Mouse (Mus musculus) gonadal fat pad, adult 2 months (tissue): Measurements from ENCODE around the gene Flot1. TPM values are rescaled to one million over a fixed set of nuclear protein-coding genes. Genes with fewer than 3 reads are reported as not detected.

Experiments
- DNase-seq: peaks from one replicate; pipeline ENCODE4 v3.0.0-alpha.2; 2012; ENCODE audit warnings: low read depth
- polyA plus RNA-seq: library from polyadenylated mRNA; depleted of rRNA; stranded (reverse); fragments of >200 nt; gene quantifications from 2 replicates; pipeline ENCODE4 v1.2.3, GENCODE M21; 2012; rRNA removed

The Flot1 gene
- polyA plus RNA-seq = 68.4 and 96.1 TPM in 2 replicates

DNA sequence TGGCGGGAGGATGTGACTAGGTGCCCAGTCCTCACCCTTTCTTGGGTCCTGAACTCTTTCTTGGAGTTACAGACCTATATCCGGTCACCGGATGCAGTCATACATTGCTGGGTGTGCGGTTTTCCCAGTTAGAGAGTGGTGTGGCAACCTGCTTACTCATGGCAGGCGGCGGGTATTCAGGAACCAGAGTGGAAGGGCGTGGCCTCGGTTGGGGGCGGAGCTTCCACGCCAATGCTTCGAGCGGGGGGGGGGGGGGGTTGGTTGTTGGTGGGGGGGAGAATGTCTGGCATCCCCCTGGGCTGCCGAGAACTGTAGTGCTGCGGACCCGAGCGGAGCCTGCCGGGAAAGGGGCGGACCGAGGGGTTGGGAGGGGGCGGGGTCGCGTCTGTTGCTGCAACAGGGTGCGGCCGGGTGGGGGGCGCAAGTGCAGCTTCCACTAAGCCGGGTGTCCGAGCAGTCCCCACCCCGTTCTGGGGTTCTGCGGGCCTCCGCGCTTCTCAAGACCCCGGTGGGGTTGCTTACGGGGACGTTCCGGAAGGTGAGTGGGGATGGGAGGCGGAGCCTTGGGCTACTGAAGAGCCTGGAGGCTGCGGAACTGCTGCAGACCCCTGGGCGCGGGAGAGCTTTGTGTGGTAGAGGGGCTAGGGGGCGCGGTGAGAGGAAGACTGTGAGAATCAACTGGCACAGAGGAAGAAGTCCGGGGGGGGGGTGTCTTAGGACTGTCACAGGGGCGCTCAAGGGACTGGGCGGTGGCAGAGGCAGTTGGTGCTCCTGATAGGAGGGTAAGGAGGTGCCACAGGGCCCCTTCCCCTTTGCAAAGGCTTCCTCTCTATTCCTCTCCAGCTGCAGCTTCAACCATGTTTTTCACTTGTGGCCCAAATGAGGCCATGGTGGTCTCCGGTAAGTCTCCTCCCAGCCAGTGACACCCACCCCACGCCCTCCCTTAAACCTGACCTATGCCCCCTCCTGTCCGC is at the start of gene Flot1:
Gene Flot1, plus strand, starts transcription at position 267 of the 974 bp plus-strand sequence.
- DNase-seq = no peak

DNA sequence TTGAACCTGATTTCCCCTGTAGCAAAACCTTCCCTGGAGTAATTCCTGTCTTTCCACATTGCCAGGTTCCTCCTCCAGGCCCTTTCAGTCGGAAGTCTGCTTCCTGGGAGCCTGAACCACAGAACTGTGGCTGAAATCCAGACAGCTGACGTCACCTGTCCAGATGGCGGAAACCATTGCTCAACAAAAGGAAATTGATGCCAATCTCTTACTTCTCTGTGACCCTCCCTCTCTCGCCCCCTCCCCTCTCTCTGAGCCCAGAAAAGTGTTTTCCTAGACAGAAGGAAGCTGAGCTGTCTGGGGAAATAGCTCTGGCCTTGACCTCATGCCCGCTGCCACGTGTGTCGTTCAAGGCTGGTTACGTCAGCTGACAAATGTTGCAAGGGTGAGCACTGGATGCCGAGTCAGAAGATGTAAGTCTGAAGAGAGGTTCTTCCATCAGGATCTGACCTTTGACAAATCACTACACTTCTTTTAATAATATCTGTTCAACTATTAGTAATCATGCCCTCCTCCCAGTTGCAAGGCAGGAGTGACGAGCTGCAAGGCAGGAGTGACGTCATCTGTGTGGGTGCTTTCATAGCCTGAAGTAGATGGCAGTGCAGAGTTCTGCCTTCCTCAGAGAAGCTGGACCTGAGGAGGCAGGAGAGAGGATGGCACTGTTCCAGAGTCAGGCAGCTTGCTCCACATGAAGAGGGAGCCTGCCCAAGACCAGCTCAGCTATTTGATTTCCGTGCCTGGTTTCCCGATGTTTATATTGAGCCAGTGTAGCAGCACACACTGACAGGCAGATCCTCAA is 46.0 kb upstream of the Flot1 start:
- DNase-seq = no peak

DNA sequence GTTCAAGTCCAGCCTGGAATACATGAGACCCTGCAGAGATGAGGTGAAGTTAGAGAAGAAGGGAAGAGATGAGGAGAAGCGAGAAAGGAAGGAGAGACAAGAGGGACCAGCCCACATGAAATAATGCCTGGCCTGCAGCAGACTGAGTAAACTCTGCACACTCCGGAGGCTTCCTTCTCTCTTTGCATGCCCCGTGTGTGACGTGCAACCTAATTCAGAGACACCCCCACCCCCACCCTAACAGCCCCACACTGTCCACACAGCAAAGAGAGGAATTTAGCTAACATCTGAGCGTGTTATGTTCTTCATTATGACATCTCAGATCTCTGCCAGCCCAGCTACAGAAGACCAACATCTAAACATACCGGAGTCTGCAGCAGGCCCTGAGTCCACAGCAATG is 44.1 kb upstream of the Flot1 start:
- DNase-seq = no peak

GRCm38 (mm10) chr17:35779466-35780205 is 43.4 kb upstream of the Flot1 start:
- DNase-seq = no peak

DNA sequence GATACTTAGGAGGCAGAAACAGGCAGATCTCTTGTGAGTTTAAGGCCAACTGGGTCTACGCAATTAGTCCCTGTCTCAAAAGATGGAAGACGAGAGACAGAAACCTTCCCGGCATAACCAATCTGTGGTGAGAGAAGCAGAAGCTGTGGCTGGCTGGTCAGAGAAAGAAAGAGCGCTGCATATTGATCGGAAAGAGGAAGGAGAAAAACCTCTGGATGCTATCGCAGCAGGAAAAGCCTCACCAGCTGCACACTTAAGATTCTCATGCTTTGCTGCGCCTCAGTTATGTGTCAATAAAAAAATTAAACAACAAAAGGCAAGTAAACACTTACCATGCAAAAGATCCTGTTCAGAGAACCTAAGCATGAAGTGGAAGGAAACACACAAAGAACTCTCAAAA is 42.7 kb upstream of the Flot1 start:
- no peak for DNase-seq

DNA sequence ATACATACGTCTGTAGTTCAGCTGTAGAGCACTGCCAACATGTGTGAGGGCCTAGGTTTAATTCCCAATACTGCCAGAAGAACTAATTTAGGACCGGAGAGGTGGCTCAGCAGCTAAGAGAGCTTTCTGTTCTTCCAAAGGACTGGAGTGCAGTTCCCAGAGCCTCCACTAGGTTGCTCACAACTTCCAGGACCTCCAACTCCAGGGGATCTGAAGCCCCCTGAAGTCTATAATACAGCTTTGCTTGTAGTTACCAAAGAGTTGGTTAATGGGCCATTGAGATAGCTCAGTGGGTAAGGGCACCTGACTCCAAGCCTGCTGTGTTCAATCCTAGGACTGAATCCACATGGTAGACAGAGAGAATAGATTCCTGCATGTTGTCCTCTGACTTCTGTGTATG is 40.6 kb upstream of the Flot1 start:
- no peak for DNase-seq

DNA sequence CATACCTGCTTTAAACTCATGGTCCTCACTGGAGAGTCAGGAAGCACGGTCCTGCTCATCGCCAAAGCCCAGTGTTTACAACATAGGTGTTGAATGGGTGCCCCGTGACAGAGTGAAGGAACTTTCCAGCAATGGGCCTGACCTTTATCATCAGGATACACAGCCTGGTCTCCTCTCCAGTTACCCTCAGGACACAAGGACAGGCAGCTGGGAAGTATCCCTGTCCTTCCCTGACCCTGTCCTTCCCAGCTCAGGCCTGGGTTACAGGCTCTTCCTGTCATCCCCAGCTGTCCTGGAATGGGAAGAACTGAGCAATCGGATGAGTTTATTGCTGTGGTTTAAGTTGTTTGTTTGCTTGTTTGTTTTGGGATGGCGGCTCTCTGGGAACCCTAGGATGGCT is 40.1 kb upstream of the Flot1 start:
- DNase-seq = no peak

DNA sequence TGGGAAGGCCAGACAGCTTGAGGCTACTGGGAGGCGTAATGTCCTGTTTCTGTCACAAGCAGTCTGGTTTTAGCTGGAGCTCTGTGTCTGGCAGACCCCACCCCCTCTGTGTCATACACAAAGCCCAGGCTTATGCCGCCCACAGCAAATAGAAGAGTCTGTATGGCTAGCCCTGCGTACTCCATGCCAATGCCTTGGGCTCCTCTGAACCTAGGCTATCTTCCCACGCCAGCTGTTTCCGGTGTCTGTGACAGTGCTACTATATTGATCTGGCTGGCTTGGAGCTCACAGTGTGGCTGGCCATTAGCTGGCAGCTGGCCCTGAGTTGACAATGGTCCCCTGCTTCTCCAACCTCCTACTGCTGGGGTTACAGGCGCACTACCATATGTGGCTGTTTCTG is 39.1 kb upstream of the Flot1 start:
- peak; percentile 60 for DNase-seq

DNA sequence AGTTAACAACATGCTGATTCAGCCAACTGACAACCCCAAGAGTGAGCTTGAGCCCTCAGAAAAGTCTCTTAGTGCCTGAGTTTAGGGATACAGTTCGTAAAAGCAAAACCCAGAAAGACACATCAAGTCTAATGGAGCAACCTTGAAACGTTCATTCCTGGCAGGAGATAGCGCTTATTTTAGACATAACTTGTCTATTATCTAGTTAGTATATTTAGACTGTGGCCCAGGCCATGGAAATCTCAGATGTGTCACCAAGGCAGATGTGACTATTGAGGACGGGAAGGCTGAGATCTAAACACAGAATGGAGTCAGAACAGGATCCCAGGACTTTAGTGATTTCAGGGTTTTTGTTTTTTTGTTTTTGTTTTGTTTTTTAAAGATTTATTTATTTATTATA is 37.9 kb upstream of the Flot1 start:
- no peak for DNase-seq

DNA sequence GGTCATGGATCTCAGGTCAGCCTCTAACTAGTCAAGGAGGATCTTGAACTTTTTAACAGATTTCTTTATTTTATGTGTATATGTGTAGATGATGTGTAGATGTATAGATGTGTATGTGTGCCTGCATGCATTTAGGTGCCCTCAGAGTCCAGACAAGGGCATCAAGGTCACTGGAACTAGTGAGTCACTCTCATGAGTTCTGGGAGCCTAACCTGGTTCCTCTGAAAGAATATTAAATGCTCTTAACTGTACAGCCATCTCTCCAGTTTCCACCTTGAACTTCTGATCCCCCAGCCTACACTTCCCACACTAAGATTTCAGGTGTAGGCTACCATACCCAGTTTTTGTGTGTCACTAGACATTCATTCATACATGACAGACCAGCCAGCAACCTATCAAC is 35.5 kb upstream of the Flot1 start:
- DNase-seq = no peak

- no peak for DNase-seq
These were observed 35.0 kb upstream of the Flot1 start for GRCm38 (mm10) chr17:35788025-35788424.

DNA sequence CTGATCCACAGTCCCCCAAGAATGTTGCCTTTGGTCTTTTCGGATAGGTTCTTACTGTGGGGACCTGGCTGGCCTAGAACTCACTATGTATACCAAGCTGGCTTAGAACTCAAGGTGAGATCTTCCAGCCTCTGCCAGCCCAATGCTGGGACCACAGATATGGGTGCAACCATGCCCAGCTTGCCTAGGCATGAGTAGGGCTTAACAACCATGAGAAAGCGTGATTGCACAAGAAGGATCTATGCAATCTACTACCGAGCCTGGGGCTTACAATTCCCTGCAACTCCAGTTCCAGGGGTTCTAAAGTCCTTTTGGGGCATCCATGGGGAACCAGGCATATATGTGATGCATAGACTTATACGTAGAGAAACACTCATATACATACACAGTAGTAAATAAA is 32.1 kb upstream of the Flot1 start:
- no peak for DNase-seq

DNA sequence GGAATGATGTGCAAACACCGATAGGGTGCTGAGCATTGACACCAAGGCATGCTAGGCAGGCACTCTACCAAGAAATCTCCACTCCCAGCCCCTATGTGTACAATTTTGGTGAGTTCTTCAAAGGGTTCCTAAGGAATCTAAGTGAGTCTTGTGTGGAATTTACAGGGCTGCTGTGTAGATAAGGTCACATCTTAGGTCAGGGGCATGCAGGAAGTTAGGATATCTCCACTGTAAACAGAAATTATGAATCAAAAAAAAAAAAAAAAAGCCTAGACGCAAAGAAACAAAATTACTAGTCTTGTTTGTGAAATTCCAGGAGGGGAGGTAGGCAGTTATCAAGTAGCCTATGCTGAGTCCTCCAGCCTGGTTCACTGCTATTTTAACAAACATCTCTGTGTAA is 30.2 kb upstream of the Flot1 start:
- DNase-seq = no peak

DNA sequence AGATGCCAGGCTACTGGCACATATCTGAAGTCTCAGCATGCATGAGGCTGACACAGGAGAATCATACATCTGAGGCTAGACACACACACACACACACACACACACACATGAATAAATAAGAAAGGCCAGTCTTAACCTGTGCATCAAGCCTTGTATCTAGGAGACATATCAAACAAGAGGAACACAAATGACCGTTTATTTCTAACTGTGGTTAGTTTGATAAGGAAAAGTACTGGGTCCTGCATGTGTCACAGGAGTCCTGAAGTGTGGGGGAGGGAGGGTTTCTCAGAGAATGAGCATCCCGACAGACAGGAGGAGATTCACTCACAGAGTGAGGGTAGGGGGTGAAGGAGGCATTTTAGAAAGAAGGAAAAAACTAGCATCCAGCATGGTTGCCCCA is 27.9 kb upstream of the Flot1 start:
- no peak for DNase-seq

DNA sequence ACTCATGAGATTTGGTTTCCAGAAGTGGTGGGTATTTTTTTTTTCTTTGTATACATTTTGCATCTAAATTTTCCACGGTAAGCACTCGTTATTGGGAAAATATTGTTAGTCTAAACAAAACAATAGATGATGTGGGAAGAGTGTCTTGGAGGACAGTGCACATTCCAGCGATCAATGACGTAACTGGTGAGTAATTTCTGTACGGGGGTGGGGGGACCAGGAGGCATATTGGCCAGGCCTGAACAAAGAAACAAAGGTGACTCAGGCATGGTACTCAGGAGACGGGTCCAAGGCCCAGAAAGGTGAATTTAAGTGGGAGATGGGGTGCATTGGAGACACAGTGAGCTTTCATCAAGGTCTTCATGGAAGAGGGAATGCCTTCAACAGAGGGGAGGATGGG is 27.4 kb upstream of the Flot1 start:
- no peak for DNase-seq

GRCm38 (mm10) chr17:35796835-35797234 is 26.2 kb upstream of the Flot1 start:
- no peak for DNase-seq

- DNase-seq = no peak
These were observed 22.1 kb upstream of the Flot1 start for GRCm38 (mm10) chr17:35800905-35801304.

- DNase-seq = no peak
These were observed 20.0 kb upstream of the Flot1 start for GRCm38 (mm10) chr17:35803020-35803419.

DNA sequence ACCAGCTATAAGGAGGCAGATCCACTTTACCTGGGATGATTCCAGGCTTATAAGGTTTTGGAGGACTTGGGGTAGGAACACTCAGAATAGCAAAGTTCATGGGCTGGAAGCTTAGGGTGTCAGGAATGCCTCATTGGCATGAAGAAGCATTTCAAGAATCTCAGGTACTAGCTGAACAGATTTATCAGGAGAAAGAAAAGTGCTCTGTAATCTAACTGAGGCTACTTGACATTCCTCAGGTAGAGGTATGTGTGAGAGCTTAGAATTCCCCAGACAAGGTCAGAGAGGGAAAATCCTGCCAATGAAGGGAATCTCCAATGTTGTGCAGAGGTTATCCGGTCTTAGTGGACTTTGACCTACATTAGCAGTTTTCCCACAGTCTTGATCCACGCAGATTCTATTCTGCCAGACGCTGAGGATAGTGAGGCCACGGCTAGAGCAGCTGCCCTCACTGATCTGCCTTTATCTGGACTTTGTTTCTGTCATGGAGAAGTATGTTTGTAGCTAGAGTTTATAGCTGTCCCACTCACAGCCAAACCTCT is 19.1 kb upstream of the Flot1 start:
- DNase-seq = no peak

GRCm38 (mm10) chr17:35808073-35808472 is 15.0 kb upstream of the Flot1 start:
- DNase-seq = no peak

DNA sequence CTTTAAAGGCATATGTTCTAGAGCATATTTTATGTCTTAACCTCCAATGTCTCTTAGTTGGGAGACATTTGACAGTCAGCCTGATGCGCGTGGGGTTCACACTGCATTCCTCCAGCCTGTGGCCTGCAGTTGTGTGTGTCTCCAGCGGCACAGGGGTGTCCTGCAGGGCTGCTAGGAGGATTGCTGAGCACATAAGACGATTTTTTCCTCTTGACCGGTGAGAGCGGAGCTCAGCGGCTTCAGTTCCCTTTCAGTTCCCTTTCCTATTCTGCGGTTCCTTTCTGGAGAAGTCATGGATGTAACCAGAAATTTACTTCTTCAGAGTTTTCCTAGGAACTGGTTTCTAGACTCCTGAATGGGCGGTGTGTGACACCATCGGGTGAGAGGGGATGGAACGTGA is 13.6 kb upstream of the Flot1 start:
- DNase-seq = no peak
